Mouse (Mus musculus): Measurements from ENCODE around the gene Sema6d. TPM values are rescaled to one million over a fixed set of nuclear protein-coding genes. Genes with fewer than 3 reads are reported as not detected.
A peak's percentile ranks its signal among the peaks of the same experiment; 100 is the strongest.
"Not testable (repeated sequence)": the region's sequence is repeated elsewhere in the genome, so short reads cannot be mapped to it uniquely, and the experiment has no call there.

Sema6d gene
- total RNA-seq, 4 experiments from 2014 or later = 53.5 to 59.6 (median 57.7) TPM

DNA sequence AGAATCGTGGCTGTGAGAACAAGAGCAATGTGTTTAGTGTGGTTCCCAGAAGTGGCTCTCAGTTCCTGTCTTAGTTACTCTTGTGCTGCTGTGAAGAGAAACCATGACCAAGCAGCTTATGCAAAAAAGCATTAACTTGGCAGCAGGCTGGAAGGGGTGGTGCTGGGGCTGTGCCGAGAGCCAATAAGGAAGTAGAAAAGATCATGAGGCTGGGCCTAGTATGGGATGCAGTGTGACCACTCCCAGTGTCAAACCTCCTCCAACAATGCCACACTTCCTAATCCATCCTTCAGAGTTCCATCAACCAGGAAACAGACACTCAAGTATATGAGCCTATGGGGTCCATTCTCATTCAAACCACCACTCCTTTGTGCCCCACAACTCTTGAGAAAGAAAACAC lies 199.6 kb downstream of the Sema6d start:
- DNase-seq (ENCODE audit: low spot score in 2 of 2) = no peak

DNA sequence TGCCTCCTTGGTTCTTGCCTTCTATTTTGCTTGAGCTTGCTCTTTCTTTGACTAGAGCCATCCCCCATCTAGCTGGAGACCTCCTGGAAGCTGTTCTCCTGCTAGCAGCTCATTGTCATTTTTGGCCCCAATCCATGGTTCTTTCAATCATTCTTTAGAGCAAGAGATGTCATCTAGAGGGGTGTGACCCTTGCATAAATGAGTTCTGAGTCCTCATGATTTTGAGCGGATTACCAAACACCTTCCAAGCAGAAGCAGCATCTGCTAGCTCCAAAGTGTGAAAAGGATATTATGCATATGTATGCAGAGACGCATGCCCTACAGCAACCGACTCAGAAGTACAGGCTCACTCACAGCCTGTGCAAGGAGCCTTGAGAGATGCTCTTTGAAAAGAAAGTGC lies 201.4 kb downstream of the Sema6d start:
- peak; percentile 15 to 23 for DNase-seq (ENCODE audit: low spot score in 2 of 2)

DNA sequence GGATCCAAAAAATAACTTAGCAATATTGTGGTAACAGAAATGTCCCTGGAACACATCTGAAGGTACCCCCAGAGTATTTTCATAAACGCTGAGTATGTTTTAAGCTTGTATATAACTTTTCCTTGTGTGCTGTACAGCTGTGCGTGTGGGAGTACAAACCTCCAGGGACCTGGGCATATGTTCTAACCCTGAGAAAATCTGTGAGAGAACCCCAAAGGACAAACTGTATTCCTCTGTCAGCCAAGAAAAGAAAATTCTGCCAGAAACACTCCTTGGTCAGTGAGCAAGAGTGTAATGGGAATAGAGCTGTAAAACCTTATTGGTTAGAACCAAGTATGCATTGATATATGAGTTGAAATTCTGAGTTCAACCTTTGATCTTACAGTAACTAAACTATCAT lies 203.8 kb downstream of the Sema6d start:
- DNase-seq (ENCODE audit: low spot score in 2 of 2) = no peak

DNA sequence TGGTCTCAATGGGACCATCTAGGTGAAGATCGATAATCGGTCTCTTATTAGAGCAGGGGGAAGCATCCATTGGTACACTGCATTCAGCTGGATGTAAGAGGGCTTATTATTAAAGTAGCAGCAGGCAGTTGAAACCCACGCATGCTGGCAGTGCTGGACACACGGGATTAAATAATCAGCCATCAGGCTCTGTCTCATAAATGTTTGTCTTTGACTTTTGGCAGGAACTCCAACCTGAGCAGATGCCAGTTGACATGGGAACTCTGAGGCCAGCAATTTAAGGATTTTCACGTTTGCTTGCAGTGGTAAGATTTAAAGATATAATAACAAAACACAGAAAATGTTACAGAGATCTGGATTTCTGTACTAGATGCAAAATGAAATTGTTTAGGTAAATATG lies 208.6 kb downstream of the Sema6d start:
- peak in 1 of 2 experiments; percentile 34 for DNase-seq (ENCODE audit: low spot score in 2 of 2)

DNA sequence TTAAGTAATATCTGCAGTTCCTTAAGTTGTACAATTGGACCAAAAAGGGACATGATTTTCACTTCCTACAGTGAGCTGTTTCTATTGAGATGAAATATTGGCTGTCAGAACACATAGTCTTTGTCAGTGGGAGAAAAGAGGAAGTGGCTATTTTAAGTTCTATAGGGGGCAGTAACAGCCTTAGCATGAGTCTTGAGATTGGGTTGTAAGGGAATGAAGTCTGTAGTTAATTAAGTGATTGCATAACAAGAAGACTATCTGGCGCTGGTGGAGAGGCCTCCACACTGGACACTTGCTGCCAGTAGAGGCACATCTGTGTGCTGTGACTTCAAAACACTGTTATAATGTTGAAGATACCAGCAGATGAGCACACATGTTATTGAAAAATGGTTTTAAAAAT lies 209.1 kb downstream of the Sema6d start:
- DNase-seq (ENCODE audit: low spot score in 2 of 2) = no peak

DNA sequence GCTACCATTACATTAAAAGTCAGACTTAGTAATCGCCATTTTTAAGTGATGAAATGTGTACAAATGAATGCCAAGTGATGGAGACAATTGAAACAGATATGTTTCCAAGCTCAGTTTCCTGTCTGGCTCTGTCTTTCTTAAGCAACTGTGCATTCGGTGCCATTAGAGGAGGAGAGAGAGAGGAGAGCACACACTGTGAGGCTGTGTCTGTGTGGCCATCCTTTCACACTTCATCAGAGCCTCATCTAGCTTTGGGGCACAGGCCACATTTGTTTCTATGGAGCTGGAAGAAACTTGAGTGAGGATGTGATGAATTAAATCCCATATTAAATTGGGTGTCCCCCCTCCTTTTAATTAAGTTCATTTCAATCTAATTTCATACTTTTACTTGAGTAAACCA lies 218.8 kb downstream of the Sema6d start:
- no peak for DNase-seq (ENCODE audit: low spot score in 2 of 2)

DNA sequence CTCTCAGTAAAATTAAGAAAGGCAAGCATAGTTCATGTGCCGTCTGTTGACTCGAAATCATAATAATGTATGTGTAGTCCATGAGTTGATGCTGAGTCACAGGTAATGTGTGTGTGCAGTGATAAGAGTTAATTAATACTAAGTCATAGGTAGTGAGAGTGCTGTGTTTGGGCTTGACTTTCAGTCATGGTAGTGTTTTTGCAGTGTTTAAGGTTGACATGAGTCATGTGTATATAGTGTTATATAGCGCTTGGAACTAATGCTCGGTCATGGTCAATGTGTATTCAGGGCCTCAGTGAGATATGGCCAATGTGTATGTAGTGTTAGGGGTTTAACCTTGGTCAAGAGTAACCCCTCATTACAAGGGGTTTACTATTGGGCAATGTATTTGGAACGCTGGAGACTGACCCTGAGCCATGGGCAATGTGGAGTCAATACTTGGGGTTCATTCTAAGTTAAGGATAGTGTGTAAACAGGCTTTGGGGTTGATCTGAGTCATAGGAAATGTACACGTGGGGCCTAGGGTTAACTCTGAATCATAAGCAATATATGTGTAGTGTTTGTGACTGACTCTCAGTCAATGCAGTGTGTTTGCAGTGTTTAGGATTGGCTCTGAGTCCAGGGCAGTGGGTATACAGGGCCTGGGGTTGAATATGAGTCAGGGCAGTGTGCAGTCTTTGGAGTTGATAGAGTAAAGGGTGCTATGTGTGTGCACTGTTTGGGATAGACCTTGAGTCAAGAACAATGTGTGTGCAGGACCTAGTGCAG lies 219.8 kb downstream of the Sema6d start:
- DNase-seq (ENCODE audit: low spot score in 2 of 2) = no peak

DNA sequence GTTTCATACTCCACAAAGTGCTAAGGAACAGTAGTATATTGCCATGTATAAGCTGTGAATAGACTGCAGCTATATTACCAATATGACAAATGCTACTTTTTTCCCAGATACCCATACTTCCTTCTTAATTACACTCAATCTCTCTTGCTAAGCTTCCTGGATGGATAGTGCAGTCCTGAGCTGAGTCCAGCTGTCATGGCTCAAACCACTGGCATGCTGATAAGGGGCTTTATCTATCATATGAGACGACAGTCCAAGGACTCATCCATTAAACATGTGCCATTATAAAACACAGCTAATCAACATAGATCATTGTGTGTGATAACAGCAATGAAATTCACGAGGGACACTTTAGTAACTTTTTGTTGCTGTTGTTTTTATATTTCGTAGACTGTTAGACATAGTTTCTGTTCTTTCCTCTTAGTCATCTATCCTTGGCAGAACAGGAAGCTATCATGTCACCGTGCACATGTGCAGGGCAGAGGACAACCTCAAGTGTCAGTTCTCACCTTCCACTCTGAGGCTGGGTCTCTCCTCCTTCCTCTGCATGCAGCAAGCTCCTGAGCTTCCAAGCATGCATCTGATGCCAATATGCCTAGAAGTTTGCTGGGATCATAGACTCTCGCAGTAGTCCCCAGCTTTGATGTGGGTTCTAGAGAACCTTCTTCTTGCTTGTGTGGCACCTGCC lies 232.9 kb downstream of the Sema6d start:
- DNase-seq (ENCODE audit: low spot score in 2 of 2) = no peak

DNA sequence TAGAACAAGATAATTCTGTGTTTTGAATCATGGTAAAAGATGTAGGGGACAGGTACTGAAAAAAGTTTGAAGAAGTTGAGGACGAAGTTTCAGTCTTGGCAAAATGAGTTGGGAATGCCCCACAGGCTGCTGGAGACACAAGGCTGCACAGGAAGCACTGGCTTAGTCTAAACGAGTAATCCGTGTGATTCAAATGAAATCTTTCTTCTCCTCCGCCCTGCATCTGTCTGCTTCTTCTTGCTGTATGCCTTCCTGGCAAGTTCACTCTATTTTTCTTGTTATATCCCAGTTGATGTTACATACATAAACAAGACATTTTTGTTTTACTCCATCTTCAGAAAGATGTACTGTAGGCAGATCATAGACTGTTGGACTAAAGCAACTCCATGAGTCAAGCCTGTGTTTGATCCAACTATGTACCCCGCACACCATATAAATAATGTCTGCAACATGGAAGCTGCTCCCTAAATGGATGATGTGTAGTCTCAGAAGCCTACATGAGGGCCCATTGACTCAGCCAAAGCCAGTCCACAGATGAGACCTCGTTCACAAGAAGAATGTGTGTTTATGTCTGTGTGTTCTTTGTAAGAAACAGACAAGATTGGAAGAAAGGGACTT lies 234.4 kb downstream of the Sema6d start:
- DNase-seq (ENCODE audit: low spot score in 2 of 2) = no peak

DNA sequence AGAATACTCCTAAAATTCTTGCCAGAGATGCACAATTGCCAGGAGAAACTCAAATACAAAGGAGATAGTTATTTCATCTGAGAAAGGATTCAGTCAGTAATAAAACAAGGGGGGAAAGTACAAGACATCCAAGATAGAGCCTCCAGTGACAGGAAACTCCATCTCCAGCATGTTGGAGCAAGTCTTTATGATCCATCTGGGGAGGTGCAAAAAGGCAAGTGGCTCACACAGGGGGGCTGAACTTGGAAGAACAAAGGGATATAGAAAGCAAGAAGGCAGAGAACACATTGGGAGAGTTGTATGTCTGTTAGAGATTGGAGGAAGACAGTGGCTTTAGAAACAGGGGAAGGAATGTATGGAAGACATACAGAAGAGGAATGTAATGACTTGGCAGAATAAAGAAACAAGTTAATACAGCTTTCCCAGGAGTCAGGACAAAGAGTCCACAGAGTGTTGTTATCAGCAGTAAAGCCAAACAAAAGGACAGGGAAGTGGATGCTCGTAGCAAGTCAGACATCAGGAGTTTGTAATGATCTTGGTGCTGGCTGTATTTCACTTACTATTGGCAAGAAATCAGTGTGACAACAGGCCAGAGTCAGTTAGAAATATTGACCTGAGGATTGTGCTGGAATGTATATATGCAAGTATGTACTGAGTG lies 239.8 kb downstream of the Sema6d start:
- DNase-seq (ENCODE audit: low spot score in 2 of 2) = no peak

DNA sequence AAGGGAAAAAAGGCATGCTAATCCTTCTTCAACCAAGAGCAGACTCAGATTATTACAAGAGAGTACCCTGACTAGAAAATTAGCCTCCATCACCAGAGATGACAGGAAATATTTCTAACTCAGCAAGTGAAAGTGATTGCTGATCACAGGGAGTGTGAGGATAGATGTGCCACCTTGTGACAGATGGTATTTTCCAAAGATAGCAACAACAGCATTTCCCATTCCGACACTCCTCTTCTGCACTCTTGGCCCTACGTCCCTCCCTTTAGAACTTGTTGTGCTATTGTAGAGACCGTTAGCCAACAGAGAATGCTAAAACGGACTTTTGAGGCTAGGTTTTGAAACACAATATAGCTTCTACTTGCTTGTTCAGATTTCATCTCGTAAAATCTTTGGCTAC lies 243.1 kb downstream of the Sema6d start:
- no peak for DNase-seq (ENCODE audit: low spot score in 2 of 2)

DNA sequence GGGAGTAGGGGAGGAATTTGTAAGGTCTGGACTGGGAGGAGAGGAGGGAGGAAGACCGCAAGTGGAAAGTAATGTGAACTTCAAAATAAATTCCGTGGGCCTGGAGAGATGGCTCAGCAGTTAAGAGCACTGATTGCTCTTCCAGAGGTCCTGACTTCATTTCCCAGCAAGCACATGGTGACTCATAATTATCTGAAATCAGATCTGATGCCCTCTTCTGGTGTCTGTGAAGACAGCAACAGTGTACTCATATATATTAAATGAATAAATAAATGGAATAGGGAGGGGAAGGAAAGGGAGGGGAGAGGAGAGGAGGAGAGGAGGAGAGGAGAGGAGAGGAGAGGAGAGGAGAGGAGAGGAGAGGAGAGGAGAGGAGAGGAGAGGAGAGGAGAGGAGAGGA lies 244.9 kb downstream of the Sema6d start:
- not testable (repeated sequence) for DNase-seq (ENCODE audit: low spot score in 2 of 2)

DNA sequence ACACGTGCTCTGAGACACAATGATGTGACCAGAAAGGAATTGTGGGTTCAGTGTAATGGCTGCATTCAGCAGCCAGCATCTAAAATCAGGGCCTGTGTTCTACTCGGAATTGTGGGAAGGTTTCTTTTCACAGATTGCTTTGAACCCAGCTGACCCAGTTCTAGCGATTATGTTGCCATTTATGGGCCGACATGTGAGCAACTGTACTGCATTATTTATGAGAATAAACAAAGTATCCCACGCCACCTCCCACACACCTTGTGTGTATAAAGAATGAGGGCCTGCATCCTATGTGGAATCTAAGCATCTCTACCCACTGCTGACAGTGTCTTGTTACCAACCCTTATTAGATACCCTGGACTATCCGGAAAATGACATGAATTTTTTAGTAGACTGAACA lies 248.5 kb downstream of the Sema6d start:
- no peak for DNase-seq (ENCODE audit: low spot score in 2 of 2)

DNA sequence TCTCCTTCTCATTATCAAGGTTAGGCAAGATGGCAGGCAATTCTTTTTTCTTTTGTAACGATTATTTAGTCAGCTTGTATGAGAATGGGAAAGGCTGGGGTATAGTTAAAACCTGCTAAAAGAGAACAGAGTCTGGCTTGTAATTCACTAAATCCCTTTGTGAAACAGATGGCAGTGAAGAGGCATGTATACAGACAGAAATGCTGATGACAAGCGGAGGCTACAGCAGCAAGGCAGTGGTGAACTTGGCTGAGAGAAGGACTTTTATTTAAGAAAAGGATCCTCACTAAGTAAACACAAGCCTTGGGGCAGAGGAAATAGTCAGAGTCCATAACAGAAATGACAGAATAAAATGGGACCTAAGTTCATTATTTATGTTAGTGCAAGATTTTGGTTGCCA lies 264.4 kb downstream of the Sema6d start:
- DNase-seq (ENCODE audit: low spot score in 2 of 2) = no peak

DNA sequence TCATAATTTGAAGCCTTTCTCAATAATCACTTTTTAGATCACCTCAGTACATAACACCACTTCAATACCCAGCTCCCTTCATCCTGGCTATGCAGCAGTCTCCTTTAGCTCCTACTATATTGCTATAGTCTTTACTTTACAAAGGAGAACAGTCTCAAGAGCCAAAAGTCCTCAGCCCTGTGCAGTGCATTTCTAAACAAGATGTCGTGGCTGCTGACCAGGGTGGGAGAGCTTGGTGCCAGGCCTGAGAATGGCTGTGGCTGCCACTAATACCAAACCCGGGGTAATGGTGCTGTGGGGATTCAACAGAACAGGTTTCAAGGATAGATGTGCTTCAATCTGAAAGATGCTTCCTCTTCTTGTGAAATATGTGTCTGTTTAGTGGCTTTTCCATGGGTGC lies 264.9 kb downstream of the Sema6d start:
- DNase-seq (ENCODE audit: low spot score in 2 of 2) = no peak

DNA sequence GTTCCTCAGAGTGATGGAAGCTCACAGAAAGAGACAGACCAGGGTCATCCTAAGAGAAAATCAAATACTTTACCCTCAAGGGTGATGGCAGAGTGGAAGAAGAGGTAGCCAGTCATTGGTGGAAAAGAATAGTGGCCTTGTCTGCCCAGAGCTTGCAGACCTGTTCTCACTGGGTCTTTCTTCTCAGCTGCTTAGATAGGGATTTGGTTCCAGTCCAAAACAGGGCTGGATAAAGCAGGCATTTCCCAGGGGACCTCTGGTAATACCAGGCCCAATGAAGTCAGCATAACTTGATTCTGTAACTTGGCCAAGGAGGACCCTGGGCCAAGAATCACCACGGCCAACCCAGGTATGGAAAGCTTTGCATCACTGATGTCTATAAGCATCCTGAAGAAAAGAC lies 279.5 kb downstream of the Sema6d start:
- no peak for DNase-seq (ENCODE audit: low spot score in 2 of 2)

DNA sequence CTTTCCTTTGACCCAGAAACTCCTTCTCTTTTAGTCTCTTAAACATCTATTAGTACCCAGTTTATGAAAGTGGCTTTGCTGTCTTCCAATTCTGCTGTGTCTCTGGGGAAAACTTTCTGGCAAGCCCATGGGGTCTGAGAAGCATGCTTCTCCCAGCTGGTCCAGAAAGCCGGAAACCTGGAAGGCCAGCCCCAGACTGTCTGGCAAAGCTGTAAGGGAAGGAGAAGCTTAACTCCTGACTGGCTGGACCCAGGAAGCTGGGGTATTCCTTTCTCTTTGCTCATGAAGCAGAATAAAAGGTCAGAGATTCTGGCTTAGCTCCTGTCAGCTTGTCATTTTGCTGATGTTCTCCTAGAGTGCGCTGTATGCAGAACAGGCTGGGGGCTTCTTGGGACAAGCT lies 280.2 kb downstream of the Sema6d start:
- no peak for DNase-seq (ENCODE audit: low spot score in 2 of 2)

DNA sequence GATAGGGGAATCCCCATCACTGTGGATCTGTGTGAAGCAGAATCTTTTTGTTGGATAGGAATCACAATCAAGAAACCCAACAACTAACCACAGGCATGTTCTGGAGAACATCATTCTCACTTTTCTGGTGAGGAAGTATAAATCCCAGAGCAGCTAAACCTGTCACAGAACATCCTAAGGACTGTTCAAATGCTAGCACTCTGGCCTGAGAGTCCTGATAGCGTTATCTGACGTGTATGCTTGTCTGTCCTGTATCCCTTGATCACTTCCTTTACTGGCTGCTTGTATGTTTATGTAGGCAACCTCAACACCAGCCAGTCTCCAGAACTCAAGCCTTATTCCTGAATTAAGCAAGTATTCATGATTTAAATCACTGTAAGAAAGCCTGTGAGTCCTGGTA lies 281.6 kb downstream of the Sema6d start:
- no peak for DNase-seq (ENCODE audit: low spot score in 2 of 2)

DNA sequence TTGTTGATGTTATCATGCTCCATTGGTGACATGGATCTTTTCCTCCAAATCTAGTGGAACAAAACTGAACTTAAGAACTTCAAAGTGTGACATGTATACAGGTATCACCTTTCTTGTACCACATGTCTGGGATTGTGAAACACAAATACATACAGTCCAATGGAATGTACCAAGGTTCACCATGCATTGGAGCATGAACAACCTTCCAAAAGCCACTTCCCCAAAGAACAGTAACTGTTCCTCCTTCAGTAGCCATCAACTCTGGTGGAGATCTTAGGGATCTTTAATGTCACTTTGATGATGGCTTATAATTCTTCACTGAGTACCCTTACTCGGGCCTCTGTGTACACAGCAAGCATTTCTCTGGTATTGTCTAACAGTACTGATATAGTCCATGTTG lies 295.3 kb downstream of the Sema6d start:
- no peak for DNase-seq (ENCODE audit: low spot score in 2 of 2)

DNA sequence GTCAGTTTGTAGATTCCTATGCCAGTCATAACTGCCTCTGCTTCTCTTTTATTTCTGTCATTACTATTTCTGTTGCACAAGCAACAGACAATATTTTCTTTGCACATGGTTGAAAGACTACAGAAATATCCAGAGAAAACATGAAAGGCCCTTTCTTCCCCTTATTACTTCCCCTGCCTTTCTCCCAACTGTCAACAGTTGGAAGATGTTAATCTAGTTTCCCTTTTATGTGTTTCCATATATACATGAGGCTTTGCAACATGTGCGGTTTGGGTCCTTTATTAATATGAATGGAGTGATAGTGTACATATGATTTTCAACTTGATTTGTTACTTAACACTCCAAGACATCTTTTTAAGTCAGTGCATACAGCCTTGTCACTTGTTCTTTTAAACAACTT lies 296.0 kb downstream of the Sema6d start:
- DNase-seq (ENCODE audit: low spot score in 2 of 2) = no peak

DNA sequence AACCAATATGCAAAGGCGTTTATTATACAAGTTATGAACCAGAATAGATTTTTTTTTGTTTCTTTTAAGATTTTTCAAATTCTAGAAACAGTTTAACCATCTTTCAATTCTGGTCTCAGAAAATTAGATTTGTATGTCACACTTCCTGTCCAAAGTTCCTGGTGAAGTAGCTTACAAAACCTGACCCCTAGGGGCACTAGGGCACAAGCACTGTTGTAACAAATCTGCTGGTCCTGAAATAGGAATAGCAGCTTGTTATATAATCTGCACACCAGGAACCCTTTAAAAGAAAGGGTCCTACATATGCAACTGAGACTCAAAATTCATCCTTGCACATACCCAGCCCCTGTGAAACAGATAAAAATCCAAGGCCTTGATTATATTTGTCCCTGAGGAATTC lies 298.5 kb downstream of the Sema6d start:
- DNase-seq (ENCODE audit: low spot score in 2 of 2) = no peak

DNA sequence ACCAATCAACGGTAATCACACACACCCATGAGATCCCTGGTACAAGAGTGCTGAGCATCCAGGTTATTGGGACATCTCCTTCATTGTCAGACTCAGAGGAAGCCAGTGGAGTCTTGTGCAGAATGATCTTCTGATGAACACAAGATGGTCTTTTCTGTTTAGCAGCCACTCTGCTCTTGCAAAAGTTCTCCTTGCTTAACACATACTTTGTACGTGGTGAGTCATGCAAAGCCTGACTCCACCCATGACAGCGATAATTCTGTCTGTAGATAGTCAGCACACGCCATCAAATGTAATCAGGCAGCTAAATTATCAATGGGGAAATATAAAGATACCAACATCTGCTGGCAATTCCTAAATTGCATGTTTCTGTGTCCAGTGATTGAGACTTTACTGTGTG lies 307.0 kb downstream of the Sema6d start:
- DNase-seq (ENCODE audit: low spot score in 2 of 2) = no peak
